Comparison of ENCODE assay signal across 38 mouse cellular contexts in the genomic region with DNA sequence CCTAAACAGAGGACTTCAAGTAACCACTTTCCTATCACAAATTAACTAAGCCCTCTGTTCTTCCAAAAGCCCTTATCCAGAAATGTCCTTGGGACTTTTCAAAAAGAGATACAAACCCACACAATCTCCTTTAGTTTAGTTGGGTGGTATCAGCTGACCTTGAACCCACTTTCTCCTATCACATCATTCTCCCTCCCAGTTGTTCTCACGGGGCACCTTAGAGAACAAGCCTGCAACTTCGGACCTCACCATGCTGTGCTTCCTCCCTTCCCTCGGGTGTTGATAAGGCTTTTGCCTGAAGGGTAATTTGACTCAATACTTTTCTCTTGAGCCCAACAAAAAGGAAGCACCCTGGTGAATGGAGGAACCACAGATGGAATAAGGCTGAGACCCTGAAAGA. TPM values are rescaled to one million over a fixed set of nuclear protein-coding genes. Genes with fewer than 3 reads are reported as not detected.
"Had no signal": no experiment of that assay in that cellular context is flagged by ENCODE, and none has a peak within 500 bp of the region (broad histone marks: within the 10 kb centered on the region; RNA-seq: fewer than 3 reads in every experiment).

No protein-coding gene starts in this region.

- H3K9ac ChIP-seq: heart, embryonic 12.5 days; heart, embryonic 13.5 days; heart, embryonic 15.5 days; hindbrain, embryonic 12.5 days; hindbrain, embryonic 13.5 days; hindbrain, embryonic 14.5 days; hindbrain, embryonic 15.5 days; intestine, embryonic 15.5 days; kidney, embryonic 15.5 days had no signal

- H3K4me3 ChIP-seq: heart, adult 2 months; heart, embryonic 10.5 days; heart, embryonic 12.5 days; heart, embryonic 13.5 days; heart, embryonic 15.5 days; hindbrain, embryonic 10.5 days; hindbrain, embryonic 12.5 days; hindbrain, embryonic 13.5 days; hindbrain, embryonic 15.5 days; intestine, embryonic 15.5 days; kidney, embryonic 15.5 days; layer of hippocampus, adult 2 months had no signal

- ATAC-seq: hindbrain, embryonic 16.5 days; hindbrain, postnatal 0 days; inflammation-experienced regulatory T-cells, adult 6 months; intestine, embryonic 15.5 days; intestine, embryonic 16.5 days; intestine, postnatal 0 days had no signal

- DNase-seq: heart, adult 18-20 months; heart, adult 2 months; heart, postnatal 10 days; heart, postnatal 14 days; heart, postnatal 36 days; heart, postnatal 4 days; kidney, adult 11 months; kidney, adult 18-20 months; kidney, adult 8-10 months; kidney, adult 9 months; kidney, postnatal 10 days; kidney, postnatal 14 days; kidney, postnatal 25 days; kidney, postnatal 36 days; kidney, postnatal 4 days; layer of hippocampus, adult 9-11 months had no signal

- H3K36me3 ChIP-seq: heart, embryonic 10.5 days; heart, embryonic 12.5 days; heart, embryonic 13.5 days; heart, embryonic 15.5 days; hindbrain, embryonic 10.5 days; hindbrain, embryonic 12.5 days; hindbrain, embryonic 13.5 days; hindbrain, embryonic 15.5 days; intestine, embryonic 15.5 days; kidney, embryonic 15.5 days had no signal

- H3K27ac ChIP-seq: heart, adult 2 months; heart, embryonic 10.5 days; heart, embryonic 13.5 days; heart, embryonic 15.5 days; hindbrain, embryonic 10.5 days; hindbrain, embryonic 12.5 days; hindbrain, embryonic 13.5 days; hindbrain, embryonic 14.5 days; hindbrain, embryonic 15.5 days; hindbrain, postnatal 0 days; intestine, embryonic 15.5 days; kidney, embryonic 15.5 days; kidney, postnatal 0 days; layer of hippocampus, adult 2 months had no signal

- H3K9me3 ChIP-seq: heart, embryonic 10.5 days; heart, embryonic 12.5 days; heart, embryonic 13.5 days; heart, embryonic 15.5 days; hindbrain, embryonic 10.5 days; hindbrain, embryonic 12.5 days; hindbrain, embryonic 13.5 days; hindbrain, embryonic 15.5 days; intestine, embryonic 15.5 days; kidney, embryonic 15.5 days had no signal

- H3K4me2 ChIP-seq: heart, embryonic 11.5 days; heart, embryonic 12.5 days; heart, embryonic 13.5 days; heart, embryonic 15.5 days; hindbrain, embryonic 12.5 days; hindbrain, embryonic 13.5 days; hindbrain, embryonic 14.5 days; hindbrain, embryonic 15.5 days; intestine, embryonic 15.5 days; kidney, embryonic 15.5 days had no signal

- H3K27me3 ChIP-seq: heart, embryonic 15.5 days; hindbrain, embryonic 12.5 days; hindbrain, embryonic 15.5 days; intestine, embryonic 15.5 days; kidney, embryonic 15.5 days had no signal

RNA-seq across cellular contexts. Expression of a gene that starts 7.7 kb away (rescaled TPM):
- polyA plus RNA-seq: inflammation-experienced regulatory T-cells, adult 6 months had no signal

RNA-seq across cellular contexts. Expression of a gene that starts 33.2 kb away (rescaled TPM):
- polyA plus RNA-seq: heart, embryonic 12.5 days; heart, embryonic 13.5 days; heart, embryonic 14.5 days; heart, embryonic 15.5 days; heart, postnatal 0 days; hindbrain, embryonic 10.5 days; hindbrain, embryonic 11.5 days; hindbrain, embryonic 12.5 days; hindbrain, embryonic 13.5 days; hindbrain, embryonic 14.5 days; hindbrain, embryonic 16.5 days; inflammation-experienced regulatory T-cells, adult 6 months had no signal

RNA-seq across cellular contexts. Expression of a gene that starts 50.4 kb away (rescaled TPM):
- polyA plus RNA-seq: inflammation-experienced regulatory T-cells, adult 6 months had no signal
